Mouse (Mus musculus) yolk sac, embryonic 10.5 days (tissue): Measurements from ENCODE around the gene Wbp1.

ENCODE experiments used
- DNase-seq: peaks from one replicate; pipeline ENCODE4 v3.0.0-alpha.2; 2017; ENCODE audit warnings: low spot score

Gene Wbp1

DNA sequence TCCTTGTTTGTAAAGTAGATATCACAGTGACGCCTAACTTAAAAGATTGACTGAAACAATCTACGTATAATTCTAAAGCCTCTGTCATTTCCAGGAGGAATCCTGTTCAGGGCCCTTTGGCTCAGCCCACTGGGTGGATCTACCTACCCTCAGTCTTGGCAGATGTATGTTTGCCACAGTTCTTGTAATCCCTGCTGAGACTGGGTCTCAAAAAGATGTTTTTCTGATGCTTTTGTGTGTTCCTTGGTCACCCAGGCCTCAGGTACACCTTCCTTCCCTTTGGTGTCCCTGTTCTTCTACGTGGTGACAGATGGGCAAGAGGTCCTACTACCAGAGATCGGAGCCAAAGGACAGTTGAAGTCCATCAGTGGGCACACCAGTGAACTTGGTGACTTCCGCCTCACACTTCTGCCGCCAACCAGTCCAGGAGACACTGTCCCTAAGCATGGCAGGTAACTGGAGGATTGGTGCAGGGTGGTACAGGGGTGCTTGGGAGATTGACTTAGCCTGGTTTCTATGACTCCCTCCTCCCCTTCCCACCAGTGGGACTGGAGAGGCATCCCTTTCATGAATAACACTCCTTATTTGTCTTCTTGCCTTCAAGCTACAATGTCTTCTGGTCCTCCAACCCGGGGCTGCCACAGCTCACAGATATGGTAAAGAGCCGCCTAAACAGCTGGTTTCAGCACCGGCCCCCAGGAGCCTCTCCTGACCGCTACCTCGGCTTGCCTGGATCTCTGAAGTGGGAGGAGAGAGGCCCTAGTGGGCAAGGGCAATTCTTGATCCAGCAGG is 4.8 kb downstream of the Wbp1 start:
- DNase-seq, result no peak

DNA sequence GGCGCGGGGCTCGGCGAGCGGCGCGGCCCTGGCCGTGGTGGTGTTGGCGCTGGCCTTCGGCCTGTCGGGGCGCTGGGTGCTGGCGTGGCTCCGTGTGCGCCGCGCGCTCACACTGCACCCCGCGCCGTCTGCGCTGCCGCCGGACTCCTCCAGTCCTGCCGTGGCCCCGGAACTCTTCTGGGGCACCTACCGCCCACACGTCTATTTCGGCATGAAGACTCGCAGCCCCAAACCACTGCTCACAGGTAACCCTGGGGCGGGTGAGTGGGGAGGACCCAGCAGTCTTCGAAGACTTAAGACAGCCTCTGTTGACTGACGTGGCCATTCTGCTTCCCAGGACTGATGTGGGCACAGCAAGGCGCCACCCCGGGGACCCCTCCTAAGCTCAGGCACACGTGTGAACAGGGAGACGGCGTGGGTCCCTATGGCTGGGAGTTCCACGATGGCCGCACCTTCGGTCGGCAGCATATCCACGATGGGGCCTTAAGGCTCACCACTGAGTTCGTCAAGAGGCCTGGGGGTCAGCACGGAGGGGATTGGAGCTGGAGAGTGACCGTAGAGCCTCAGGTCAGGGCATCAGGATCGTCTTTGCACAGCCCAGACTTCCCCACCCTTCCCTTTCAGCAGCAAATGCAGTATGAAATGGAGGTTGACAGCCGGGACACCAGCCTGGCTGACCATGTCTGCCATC is 5.5 kb downstream of the Wbp1 start:
- no peak for DNase-seq

- DNase-seq, result peak; percentile 92
Measured at GRCm38 (mm10) chr6:83115011-83115671, 6.2 kb downstream of the Wbp1 start, which contains the start of gene Mogs. Gene Mogs (plus strand): TSS chr6:83115496.

DNA sequence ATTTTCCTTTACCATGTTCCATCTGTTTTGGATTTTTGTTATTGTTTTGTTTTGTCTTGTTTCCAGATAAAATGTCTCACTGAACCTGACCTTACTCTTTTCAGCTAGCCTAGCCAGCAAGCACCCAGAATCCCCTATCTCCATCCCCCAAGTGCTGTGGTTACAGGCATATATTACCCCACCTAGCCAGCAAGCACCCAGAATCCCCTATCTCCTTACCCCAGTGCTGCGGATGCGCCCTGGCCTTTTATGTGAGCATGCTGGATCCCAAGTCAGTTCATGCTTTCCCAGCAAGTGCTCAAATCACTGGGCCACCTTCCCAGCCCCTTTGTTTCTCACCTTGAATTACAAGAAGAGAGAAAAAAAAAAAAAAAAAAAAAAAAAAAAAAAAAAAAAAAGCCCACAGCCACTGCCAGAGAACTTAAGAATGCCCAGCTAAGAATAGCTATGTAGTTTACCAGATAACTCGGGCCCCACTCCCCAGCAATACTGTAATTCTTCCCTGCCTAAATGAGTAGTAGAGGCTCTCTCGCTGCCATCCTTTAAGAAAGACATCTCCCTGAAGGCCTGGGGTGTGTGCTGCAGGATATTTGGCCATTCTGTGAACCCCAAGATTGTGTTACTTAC is 9.7 kb downstream of the Wbp1 start:
- no peak for DNase-seq

- DNase-seq, result peak; percentile 83
Measured at GRCm38 (mm10) chr6:83108762-83109668, 12.3 kb downstream of the Wbp1 start, which contains the start of gene Mrpl53. Gene Mrpl53 (plus strand): TSS chr6:83109040.

GRCm38 (mm10) chr6:83107566-83108400 is 13.6 kb downstream of the Wbp1 start:
- no peak for DNase-seq

- no peak for DNase-seq
Measured at GRCm38 (mm10) chr6:83104158-83104557, 17.2 kb downstream of the Wbp1 start.

GRCm38 (mm10) chr6:83103130-83103650 is 18.2 kb downstream of the Wbp1 start:
- peak; percentile 87 for DNase-seq

DNA sequence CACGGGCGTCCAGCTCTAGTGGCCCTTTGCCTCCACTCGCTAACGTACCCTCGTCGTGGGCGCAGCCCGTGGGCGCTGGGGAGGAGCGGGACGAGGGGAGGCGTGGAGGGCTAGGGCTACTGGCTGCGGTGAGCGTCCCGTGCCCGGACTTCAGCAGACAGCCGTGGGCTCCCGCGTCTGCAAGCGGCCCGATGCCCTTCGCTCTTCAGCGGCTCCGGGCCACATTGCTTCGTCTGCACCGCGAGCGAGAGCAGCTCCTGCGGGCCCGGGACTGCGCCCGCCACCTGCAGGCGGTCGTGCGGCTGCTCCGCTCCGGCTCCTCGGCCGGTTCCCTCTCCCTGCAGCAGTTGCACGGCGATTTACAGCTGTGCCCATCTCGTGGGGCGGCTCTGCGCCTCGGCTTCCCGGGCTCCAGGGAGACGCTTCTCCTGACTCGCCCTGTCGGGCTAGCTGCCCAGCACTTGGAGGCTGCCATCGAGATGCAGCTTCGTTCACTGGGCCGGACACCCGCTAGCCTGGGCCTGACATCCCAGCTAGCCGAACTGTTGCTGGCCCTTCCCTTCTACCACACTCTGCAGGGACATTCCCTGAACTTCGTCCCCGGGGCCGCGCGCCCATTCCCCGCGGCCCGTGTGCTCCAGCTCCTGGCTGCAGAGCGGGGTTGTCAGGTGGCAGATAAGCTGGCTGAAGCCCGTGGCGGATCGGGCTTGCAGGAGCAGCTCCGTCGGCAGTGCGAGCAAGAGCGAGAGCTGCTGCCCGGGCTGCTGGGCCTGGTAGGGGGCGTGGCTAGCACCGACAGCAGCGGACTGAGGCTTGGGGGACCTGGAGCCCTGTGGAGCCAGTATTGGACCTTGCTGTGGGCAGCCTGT is 19.4 kb downstream of the Wbp1 start:
- DNase-seq, result peak; percentile 75

DNA sequence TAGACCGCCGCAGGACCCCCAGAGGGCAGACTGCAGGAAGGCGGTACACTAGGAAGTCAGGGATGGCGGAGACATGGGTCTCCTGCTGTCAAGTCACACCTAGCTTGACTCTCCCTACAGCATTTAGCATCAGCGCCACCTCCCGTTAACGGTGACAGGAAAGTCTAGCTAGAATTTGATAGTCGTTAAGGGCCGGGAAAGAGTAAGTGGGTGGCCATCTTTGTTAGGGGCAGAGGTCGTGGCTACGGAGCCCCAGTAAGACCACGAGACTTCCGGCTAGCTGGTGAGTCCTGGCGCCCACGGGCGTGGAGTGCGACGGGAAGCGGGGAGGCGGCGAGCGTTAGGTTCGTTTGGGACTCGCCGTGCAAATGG is 20.1 kb downstream of the Wbp1 start, which contains the start of the genes Ccdc142 and Gm42688:
Ccdc142 (plus strand) TSS at position 286 of the 372 bp plus-strand sequence.
Gm42688 (plus strand) TSS at position 302 of the 372 bp plus-strand sequence.
- DNase-seq, result peak; percentile 88

DNA sequence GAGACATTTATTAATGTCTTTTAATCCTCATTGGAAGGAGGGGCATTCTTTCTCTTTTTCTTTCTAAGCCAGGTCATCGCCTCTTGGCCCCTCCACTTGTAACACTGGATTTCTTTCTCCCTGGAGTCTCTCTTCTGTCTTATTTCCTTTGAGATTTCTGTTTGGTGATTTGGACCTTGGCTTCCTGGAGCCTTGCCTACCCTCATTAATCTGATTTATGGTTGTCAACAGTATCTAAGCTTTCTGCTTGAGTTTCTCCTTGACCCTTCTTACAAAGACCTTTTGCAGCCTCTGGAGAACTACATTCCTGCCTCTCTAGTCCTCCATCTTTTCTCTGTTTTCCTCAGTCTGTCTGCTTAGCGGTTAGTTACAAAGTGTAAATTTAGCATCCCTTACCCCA is 22.9 kb downstream of the Wbp1 start:
- DNase-seq, result no peak

DNA sequence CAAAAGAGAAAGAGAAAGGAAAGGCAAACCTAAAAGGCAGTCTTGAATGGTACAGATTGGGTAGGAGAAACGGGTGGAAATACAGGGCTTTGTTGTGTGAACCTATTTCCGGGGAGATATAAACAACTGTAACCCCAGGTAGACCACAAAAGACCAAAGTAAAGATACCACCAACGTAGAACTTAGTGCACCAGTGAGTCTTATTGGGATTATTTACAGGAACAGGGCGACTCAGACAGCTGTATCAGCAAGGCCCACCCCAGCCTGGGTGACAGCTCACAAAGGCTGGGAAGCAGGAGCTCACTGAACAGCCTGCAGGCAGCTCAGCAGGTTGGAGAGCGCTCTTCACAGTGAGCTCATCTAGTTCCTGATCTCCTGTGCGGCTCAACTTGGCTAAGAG is 25.4 kb downstream of the Wbp1 start:
- DNase-seq, result no peak

DNA sequence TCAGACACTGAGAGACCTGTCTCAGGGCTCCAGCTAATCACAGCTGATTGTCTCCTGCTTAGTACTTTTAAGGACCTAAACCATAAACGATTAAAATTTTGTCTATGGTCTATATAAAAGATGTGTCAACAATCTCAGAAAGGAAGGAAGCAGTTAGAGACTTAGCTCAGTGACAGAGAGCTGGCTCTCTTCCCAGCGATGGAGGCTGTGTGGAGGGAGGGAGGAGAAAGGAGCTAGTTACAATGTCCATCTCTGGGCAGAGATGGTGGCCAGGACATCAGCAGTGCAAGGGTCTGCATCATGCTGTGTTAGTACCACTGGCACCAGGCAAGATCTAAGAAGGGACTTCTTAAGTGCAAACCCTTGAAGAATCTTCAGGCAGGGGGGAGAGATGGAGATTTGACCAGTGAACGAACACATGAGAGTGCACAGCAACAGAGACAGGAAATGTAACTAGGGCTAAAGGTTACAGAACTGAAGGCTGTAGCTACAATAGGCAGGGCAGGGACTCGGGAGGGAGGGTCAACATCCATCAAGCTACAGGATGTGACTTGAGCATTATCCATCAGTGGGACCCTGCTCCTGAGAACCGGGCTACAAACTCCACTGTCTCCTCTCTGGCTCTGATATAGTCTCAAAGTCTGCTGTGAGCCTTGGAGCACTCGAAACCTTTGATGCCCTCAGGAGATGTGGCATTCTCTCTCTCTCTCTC is 28.8 kb downstream of the Wbp1 start:
- DNase-seq, result no peak

DNA sequence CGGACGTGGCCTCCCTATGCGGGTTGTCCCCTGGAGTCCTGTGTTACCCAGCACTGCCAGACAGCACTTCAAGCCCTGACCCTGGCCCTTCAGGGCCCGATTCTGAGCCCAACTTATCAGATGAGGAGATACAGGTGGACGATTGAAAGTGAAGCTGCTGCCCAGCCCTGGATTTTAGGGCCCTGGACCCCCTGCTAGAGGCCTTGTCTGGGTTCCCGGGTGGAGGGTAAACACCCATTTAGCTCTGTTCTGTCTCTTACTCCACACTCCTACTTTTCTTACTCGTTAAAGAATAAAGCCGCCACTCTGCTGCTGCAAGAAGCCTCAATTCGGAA is 33.5 kb downstream of the Wbp1 start:
- DNase-seq, result no peak

DNA sequence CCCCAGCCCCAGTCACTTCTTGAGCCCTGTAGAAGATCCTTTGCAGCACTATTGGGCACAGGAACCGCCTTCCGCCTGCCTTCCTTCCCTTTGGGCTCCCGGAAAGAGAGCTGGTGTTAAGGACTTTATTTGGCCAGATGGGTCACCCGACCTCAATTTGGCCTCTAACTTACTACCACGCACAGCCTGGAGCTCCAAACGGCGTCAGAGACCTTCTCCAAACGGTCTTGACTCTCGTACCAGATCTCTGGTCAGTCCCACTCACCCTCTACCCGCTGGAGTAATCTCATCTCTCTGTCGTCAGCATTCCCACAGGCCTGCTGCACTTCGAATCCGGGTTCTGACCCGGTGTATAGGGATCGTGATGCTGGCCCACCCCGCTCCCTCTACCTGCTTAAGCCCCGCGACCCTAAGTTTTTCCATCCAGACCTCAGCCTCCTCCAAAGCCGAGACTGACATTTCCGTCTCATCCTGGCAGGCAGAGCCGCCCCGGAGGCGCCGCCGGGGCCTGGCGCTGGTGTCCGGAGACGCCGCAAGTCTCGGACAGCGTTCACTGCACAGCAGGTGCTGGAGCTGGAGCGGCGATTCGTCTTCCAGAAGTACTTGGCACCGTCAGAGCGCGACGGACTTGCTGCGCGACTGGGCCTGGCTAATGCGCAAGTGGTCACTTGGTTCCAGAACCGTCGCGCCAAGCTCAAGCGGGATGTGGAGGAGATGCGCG is 34.0 kb downstream of the Wbp1 start:
- DNase-seq, result no peak

- no peak for DNase-seq
Measured at GRCm38 (mm10) chr6:83086121-83087035, 35.0 kb downstream of the Wbp1 start, which contains the start of gene Lbx2. Gene Lbx2 (plus strand): TSS chr6:83086367.

GRCm38 (mm10) chr6:83084477-83084876 is 36.9 kb downstream of the Wbp1 start:
- DNase-seq, result no peak
